Mouse (Mus musculus): Measurements from ENCODE around the gene Hsd11b1. TPM values are rescaled to one million over a fixed set of nuclear protein-coding genes. Genes with fewer than 3 reads are reported as not detected.

The Hsd11b1 gene
- total and polyA plus RNA-seq, 3 experiments, result 2.0 to 6.3 (median 5.7) TPM

DNA sequence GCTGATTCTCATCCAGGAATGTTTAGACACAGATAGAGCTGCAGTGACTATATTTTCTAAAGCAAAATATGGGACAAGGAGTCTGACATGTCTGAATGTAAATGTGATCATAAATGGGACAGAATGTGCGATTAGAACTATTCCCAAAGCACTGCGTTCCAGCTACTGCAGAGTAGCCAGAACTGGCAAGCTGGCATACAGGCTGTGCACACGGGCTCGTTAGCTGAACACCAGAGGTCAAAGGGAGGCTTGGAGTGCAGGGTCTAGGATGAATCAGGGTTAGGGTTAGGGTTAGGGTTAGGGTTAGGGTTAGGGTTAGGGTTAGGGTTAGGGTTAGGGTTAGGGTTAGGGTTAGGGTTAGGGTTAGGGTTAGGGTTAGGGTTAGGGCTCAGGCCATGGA lies 36.3 kb downstream of the Hsd11b1 start:
- Histone ChIP-seq H3K36me3 (replicated peaks in 1 of 2; ENCODE audit: control insufficient read depth in 1 of 2, insufficient read depth in 1 of 2, low read length in 1 of 2) (peaks cover 0 to 51% of the 10 kb centered on the region in 2 experiments), H3K9me3 (replicated peaks; ENCODE audit: low read length) (no peaks in the 10 kb centered on the region), H3K27me3 (replicated peaks) (no peaks in the 10 kb centered on the region), H3K4me3 (replicated peaks in 1 of 3; ENCODE audit: low read depth in 2 of 3, low read length in 2 of 3, poor library complexity in 1 of 3) (no peak overlapping the region), H3K4me1 (ENCODE audit: control insufficient read depth in 1 of 2, insufficient read depth in 2 of 2) (peaks cover 11 to 68% of the 10 kb centered on the region in 2 experiments), H3K9ac (ENCODE audit: insufficient read depth, low read depth) (no peak overlapping the region), H3K27ac (ENCODE audit: insufficient read depth, low read depth) (no peak overlapping the region), H3K79me2 (replicated peaks; ENCODE audit: control insufficient read depth, extremely low read depth, insufficient read depth, poor library complexity, severe bottlenecking) (no peaks in the 10 kb centered on the region), H3K4me2 (ENCODE audit: insufficient read depth, low read depth, poor library complexity, severe bottlenecking) (no peak overlapping the region)
- in situ Hi-C loops (cut with MboI; ENCODE audit: low pct_ligation_motif_present, low pct_unique_long_range_greater_than_20kb, low sequenced_read_pairs), result no loop called here
- TF ChIP-seq POLR2A (IDR thresholded peaks at IDR 0.05; ENCODE audit: low read depth, low read length) (no peak), MYC (IDR thresholded peaks at IDR 0.05; ENCODE audit: low read depth, low read length) (no peak), PAX5 (IDR thresholded peaks at IDR 0.05; ENCODE audit: low read length) (no peak), IRF4 (IDR thresholded peaks at IDR 0.05; ENCODE audit: low read depth, low read length) (no peak), JUND (conservative IDR thresholded peaks at IDR 0.05; ENCODE audit: low read depth, low read length) (no peak), MAX (IDR thresholded peaks at IDR 0.05; ENCODE audit: low read length) (no peak)
- dilution Hi-C loops (cut with MboI; ENCODE audit: extremely low pct_ligation_motif_present, extremely low pct_unique_long_range_greater_than_20kb, low sequenced_read_pairs), result no loop called here
- DNase-seq (ENCODE audit: extremely low read depth), result no peak

DNA sequence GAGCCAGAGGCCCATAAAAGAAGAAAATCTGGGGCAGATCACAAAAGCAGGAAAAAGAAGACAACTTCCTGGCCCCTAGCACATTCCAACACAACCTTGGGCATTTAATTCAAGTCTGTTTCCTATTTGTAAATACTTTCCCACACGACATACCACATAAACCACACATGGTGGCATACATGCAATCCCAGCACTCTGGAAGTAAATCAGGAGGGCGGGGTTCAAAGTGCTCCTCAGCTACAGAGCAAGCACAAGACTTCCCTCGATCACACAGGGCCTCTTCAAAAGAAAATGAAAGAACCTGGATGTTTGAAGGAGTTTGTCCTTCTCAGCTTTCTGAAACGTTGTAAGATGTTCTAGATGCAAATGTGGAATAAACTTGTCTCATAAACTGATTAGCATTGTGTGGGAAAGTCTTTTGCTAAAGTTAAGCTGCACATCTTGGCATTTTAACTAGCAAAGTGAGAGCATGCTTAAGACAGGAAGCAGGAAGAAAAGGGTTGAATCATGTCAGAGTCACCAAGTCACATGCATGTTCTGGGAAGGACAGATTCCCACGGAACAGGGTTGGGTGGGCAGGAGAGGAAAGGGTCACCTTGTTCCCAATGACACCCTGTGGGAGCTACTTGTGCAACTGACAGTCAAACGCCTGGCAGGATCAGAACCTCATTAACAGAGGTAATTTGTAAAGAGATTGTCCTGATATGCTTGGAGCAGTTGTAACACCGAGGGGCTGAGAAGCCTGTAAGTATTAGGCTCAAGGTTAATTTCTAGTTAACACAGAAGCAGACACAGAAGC lies 37.0 kb downstream of the Hsd11b1 start:
- Histone ChIP-seq H3K79me2 (replicated peaks; ENCODE audit: control insufficient read depth, extremely low read depth, insufficient read depth, poor library complexity, severe bottlenecking) (no peaks in the 10 kb centered on the region), H3K4me3 (replicated peaks in 1 of 3; ENCODE audit: low read depth in 2 of 3, low read length in 2 of 3, poor library complexity in 1 of 3) (no peak overlapping the region), H3K9me3 (replicated peaks; ENCODE audit: low read length) (no peaks in the 10 kb centered on the region), H3K4me1 (ENCODE audit: control insufficient read depth in 1 of 2, insufficient read depth in 2 of 2) (peaks cover 11 to 68% of the 10 kb centered on the region in 2 experiments), H3K9ac (ENCODE audit: insufficient read depth, low read depth) (no peak overlapping the region), H3K27me3 (replicated peaks) (no peaks in the 10 kb centered on the region), H3K27ac (ENCODE audit: insufficient read depth, low read depth) (no peak overlapping the region), H3K36me3 (replicated peaks in 1 of 2; ENCODE audit: control insufficient read depth in 1 of 2, insufficient read depth in 1 of 2, low read length in 1 of 2) (peaks cover 0 to 57% of the 10 kb centered on the region in 2 experiments), H3K4me2 (ENCODE audit: insufficient read depth, low read depth, poor library complexity, severe bottlenecking) (no peak overlapping the region)
- dilution Hi-C loops (cut with MboI; ENCODE audit: extremely low pct_ligation_motif_present, extremely low pct_unique_long_range_greater_than_20kb, low sequenced_read_pairs) (no loop called here), in situ Hi-C loops (cut with MboI; ENCODE audit: low pct_ligation_motif_present, low pct_unique_long_range_greater_than_20kb, low sequenced_read_pairs) (no loop called here)
- no peak for DNase-seq (ENCODE audit: extremely low read depth)
- TF ChIP-seq KAT2A (IDR thresholded peaks at IDR 0.05; ENCODE audit: insufficient replicate concordance, low read length) (no peak), POLR2AphosphoS2 (IDR thresholded peaks at IDR 0.05; ENCODE audit: low read depth, low read length) (no peak), USF2 (conservative IDR thresholded peaks at IDR 0.05; ENCODE audit: low read depth, low read length) (no peak), JUND (conservative IDR thresholded peaks at IDR 0.05; ENCODE audit: low read depth, low read length) (no peak), ZMIZ1 (IDR thresholded peaks at IDR 0.05; ENCODE audit: low read depth, low read length) (no peak), MYC (IDR thresholded peaks at IDR 0.05; ENCODE audit: low read depth, low read length) (no peak), MAFK (IDR thresholded peaks at IDR 0.05; ENCODE audit: insufficient replicate concordance, low read length) (no peak), ZNF384 (IDR thresholded peaks at IDR 0.05; ENCODE audit: low read depth, low read length) (no peak), POLR2A (IDR thresholded peaks at IDR 0.05; ENCODE audit: low read depth, low read length) (no peak), TBP (conservative IDR thresholded peaks at IDR 0.05; ENCODE audit: low read depth, low read length) (no peak), NELFE (IDR thresholded peaks at IDR 0.05; ENCODE audit: low read depth, low read length) (no peak)
